9 mouse cellular contexts compared by ENCODE assay signal in genomic region chr19:4439161-4439801, GRCm38 (mm10). TPM values are rescaled to one million over a fixed set of nuclear protein-coding genes. Genes with fewer than 3 reads are reported as not detected.
DNase-seq lines count a peak whose midpoint lies in the region; ATAC-seq and TF ChIP-seq lines count a peak whose summit lies in the region.
"Had no signal": no experiment of that assay in that cellular context is flagged by ENCODE, and none has a peak within 500 bp of the region (broad histone marks: within the 10 kb centered on the region; RNA-seq: fewer than 3 reads in every experiment).

Gene Rhod, minus strand, starts transcription at chr19:4439432.

- H3K27me3 ChIP-seq in erythroblast, embryonic 14.5 days (ENCODE audit: control insufficient read depth): peaks cover 52% of the 10 kb centered on the region
- H3K27me3 ChIP-seq in kidney, embryonic 14.5 days (ENCODE audit: control insufficient read depth, insufficient read depth, low read length): no peaks in the 10 kb centered on the region
- no peaks in the 10 kb centered on the region for H3K27me3 ChIP-seq in stomach, embryonic 16.5 days (ENCODE audit: control insufficient read depth, insufficient read depth, low read length)

- ATAC-seq in erythroblast, adult 5-6 weeks (replicated peaks; ENCODE audit: low FRiP score, poor library complexity, severe bottlenecking): no peak
- peak; percentile 54 for ATAC-seq in kidney, embryonic 14.5 days (ENCODE audit: low FRiP score, low TSS enrichment)
- ATAC-seq in stomach, embryonic 16.5 days (ENCODE audit: insufficient read depth, low FRiP score): peak; percentile 75

- H3K36me3 ChIP-seq in erythroblast, embryonic 14.5 days (ENCODE audit: control insufficient read depth): no peaks in the 10 kb centered on the region; the same call in 1 of the 2 replicates
- H3K36me3 ChIP-seq in kidney, embryonic 14.5 days (ENCODE audit: control insufficient read depth, insufficient read depth, low read length): no peaks in the 10 kb centered on the region
- H3K36me3 ChIP-seq in stomach, embryonic 16.5 days (ENCODE audit: control insufficient read depth, insufficient read depth, low read length): no peaks in the 10 kb centered on the region

- peak within 1 kb of the TSS; percentile 54 for H3K4me3 ChIP-seq in erythroblast, embryonic 14.5 days (replicated peaks)
- peak within 1 kb of the TSS; percentile 22 for H3K4me3 ChIP-seq in cortical plate, adult 2 months (ENCODE audit: insufficient read depth, low read length)
- peak within 1 kb of the TSS; percentile 68 for H3K4me3 ChIP-seq in kidney, embryonic 14.5 days (ENCODE audit: low read length)
- H3K4me3 ChIP-seq in stomach, embryonic 16.5 days (replicated peaks; ENCODE audit: low read length): peak within 1 kb of the TSS; percentile 70

- peaks cover 7% of the 10 kb centered on the region for H3K4me1 ChIP-seq in erythroblast, embryonic 14.5 days (ENCODE audit: control insufficient read depth)
- H3K4me1 ChIP-seq in cortical plate, adult 2 months (ENCODE audit: control insufficient read depth, insufficient read depth, low read length): no peaks in the 10 kb centered on the region
- H3K4me1 ChIP-seq in kidney, embryonic 14.5 days (ENCODE audit: control insufficient read depth, insufficient read depth, low read length): peaks cover 21% of the 10 kb centered on the region
- peaks cover 33% of the 10 kb centered on the region for H3K4me1 ChIP-seq in stomach, embryonic 16.5 days (ENCODE audit: control insufficient read depth, insufficient read depth, low read length)

- DNase-seq in heart, adult 9 months (ENCODE audit: low spot score in 2 of 2): peak; percentile 44 to 47
- DNase-seq in lung, postnatal 10 days: peak; percentile 84
- no peak for DNase-seq in frontal cortex, postnatal 36 days (ENCODE audit: low spot score in 2 of 2)

- WGBS in kidney, embryonic 14.5 days: under 1% methylated on average over 50 of the region's 51 CpGs
- under 1% methylated on average over 49 of the region's 51 CpGs for WGBS in stomach, embryonic 16.5 days

- no peak for TF ChIP-seq POLR2A in cortical plate, adult 2 months (IDR thresholded peaks at IDR 0.05; ENCODE audit: extremely low read depth, insufficient read depth, low read length)

- H3K4me2 ChIP-seq in kidney, embryonic 14.5 days (replicated peaks; ENCODE audit: low read depth, low read length): peak within 1 kb of the TSS; percentile 82
- H3K4me2 ChIP-seq in stomach, embryonic 16.5 days (ENCODE audit: low read depth, low read length): peak within 1 kb of the TSS; percentile 69

- peak within 1 kb of the TSS; percentile 69 for H3K9ac ChIP-seq in kidney, embryonic 14.5 days (ENCODE audit: low read depth, low read length)
- H3K9ac ChIP-seq in stomach, embryonic 16.5 days (ENCODE audit: low read length): peak within 1 kb of the TSS; percentile 81

- H3K27ac ChIP-seq in cortical plate, adult 2 months (ENCODE audit: insufficient read depth, low read length): no peak within 1 kb of the TSS
- no peak within 1 kb of the TSS; the same call in 1 of the 2 replicates for H3K27ac ChIP-seq in kidney, embryonic 14.5 days (ENCODE audit: low read depth, low read length)
- peak within 1 kb of the TSS; percentile 57 for H3K27ac ChIP-seq in stomach, embryonic 16.5 days (ENCODE audit: low read length)

- H3K9me3 ChIP-seq in erythroblast, embryonic 14.5 days (ENCODE audit: control insufficient read depth, low read length): no peaks in the 10 kb centered on the region
- H3K9me3 ChIP-seq in kidney, embryonic 14.5 days (ENCODE audit: control insufficient read depth, low read length): no peaks in the 10 kb centered on the region
- no peaks in the 10 kb centered on the region for H3K9me3 ChIP-seq in stomach, embryonic 16.5 days (replicated peaks; ENCODE audit: control insufficient read depth, low read length)

- TF ChIP-seq CTCF in cortical plate, adult 2 months (IDR thresholded peaks at IDR 0.05; ENCODE audit: extremely low read depth, insufficient read depth, low read length): no peak

RNA-seq across cellular contexts. Expression of gene Rhod, which starts in this region (rescaled TPM):
- polyA plus RNA-seq in erythroblast, embryonic 14.5 days (2012): not detected in 2 replicates
- not detected in 2 replicates for total RNA-seq in erythroblast, adult 5-6 weeks (2015; ENCODE audit: low replicate concordance)
- total RNA-seq in erythroblast, adult 5-6 weeks (2017; ENCODE audit: low replicate concordance): not detected in 2 replicates
- polyA plus RNA-seq in cortical plate, adult 2 months (2012; rRNA removed): 1.3 TPM in 2 replicates
- polyA plus RNA-seq in kidney, embryonic 14.5 days (2014; fragmentation: Nextera tagmentation; extraction: Ambion mirVana): 40.7 and 43.4 TPM in 2 replicates
- 24.3 and 36.4 TPM in 2 replicates for polyA plus RNA-seq in stomach, embryonic 16.5 days (2015; fragmentation: Nextera tagmentation; extraction: Ambion mirVana)
- total RNA-seq: MEL had no signal

Comparison
In these comparisons a context has a peak if more than half of its experiments do, and no peak if none do; other contexts are left out.
1. RNA of gene Rhod (polyA plus RNA-seq): 40.7 to 43.4 TPM in kidney, embryonic 14.5 days and 24.3 to 36.4 TPM in stomach, embryonic 16.5 days; 1.3 TPM in cortical plate, adult 2 months and not detected in erythroblast, embryonic 14.5 days; every median in the first group is over 10 times any median in the second.
2. DNase-seq: peak in heart, adult 9 months (2 of 2) and lung, postnatal 10 days (single experiment); none in frontal cortex, postnatal 36 days (0 of 2).
3. Peak in every context shown above with its lines, with median percentiles within 50 percentile points of each other: H3K4me3 ChIP-seq.